Mouse (Mus musculus) megakaryocyte, adult 5-6 weeks (primary cell): Measurements from ENCODE around the gene Olfr652. TPM values are rescaled to one million over a fixed set of nuclear protein-coding genes. Genes with fewer than 3 reads are reported as not detected.

Experiments
- ATAC-seq: 2 replicates; pipeline ENCODE4 v1.8.0; 2016; ENCODE audit warnings: mild to moderate bottlenecking, inconsistent platforms; ENCODE audit not compliant: poor library complexity, severe bottlenecking
- total RNA-seq, 2 experiments: library from RNA; stranded (forward) in 1 of 2; stranded (reverse) in 1 of 2; fragments of 153-499, 151-499 nt in 1 of 2; fragments of 221-1000, 200-1000 nt in 1 of 2; gene quantifications; 2 replicates each; pipeline versions ENCODE4 v1.2.3 to v1.2.4; 2015 to 2017

Olfr652 gene
- total RNA-seq (2015) (not detected in 2 replicates), total RNA-seq (2017) (not detected in 2 replicates)

DNA sequence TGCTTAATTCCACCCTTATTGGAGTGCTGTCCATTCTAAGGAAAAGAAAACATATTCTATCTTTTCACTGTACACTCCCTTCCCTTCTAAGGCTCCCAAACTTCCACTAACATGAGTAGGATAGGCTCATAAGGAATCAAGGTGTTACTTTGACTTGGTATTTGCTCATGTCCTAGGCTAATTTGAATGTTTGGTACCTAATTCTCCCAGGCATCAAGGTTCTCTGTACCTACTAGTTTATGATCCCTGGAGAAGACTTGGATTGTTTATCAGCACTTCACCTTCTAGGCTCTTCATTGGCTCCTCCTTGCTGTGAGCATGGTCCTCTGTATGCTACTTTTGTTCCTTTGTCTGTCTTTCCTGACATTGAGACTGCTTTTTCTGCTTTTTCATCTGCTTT is at the start of gene Olfr652:
TSS of gene Olfr652 (plus strand) at position 301 of the 400 bp plus-strand sequence.
- no peak for ATAC-seq

DNA sequence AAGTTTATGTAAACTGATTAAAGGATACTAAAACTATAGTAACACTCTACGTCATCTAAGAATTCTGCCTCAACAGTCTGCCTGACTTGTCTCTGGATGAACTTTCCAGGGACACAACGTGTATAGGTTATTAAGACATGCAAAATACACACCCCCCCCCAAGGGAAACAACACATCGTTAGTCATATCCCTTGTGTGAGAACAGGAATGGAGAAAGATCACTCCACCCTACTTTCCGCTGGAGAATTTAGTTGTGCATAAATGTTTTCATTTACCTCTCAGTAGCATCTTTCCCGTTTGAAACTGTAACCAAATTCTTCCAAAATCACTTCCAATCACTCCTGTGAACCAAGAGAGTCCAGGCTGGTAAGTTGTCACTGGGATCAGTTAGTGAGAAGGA is 10.9 kb upstream of the Olfr652 start, which contains the start of gene Olfr651:
TSS of gene Olfr651 (plus strand) at position 301 of the 400 bp plus-strand sequence.
- no peak for ATAC-seq

DNA sequence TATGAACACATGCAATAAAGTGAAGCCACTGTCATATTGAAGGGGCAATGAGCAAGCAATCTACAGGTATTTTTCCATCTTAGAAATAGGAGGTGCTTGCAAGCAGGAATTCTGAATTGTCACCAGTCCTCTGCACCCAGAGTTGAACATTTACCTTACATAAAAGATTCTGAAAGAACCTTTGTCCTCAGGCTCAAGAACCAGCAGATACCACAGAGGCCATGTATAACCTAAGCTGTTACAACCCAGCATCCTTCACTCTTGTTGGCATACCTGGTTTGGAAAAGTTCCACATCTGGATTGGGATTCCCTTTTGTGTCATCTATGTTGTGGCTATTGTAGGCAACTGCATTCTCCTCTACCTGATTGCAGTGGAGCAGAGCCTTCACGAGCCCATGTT is 8.0 kb upstream of the Olfr652 start:
- no peak for ATAC-seq

DNA sequence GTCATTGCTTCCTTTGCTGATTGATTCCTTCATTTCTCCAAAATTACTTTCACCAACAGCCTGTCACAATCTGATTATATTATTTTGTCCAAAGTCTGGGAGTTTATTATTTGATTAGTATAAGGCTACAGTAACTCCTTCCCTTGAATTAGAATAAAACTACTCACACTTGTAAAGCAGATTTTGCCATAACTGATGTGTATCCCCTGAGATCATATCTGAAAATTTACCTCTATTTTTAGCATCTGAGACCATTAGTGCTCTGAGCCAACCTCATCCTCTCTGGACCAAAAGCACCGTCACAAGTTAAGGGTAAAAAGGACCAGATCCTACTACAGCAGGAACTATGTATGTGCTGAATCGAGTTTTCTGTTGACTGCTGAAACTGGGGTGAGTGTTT is 16.3 kb downstream of the Olfr652 start, which contains the start of gene Olfr653:
TSS of gene Olfr653 (plus strand) at position 301 of the 400 bp plus-strand sequence.
- no peak for ATAC-seq

DNA sequence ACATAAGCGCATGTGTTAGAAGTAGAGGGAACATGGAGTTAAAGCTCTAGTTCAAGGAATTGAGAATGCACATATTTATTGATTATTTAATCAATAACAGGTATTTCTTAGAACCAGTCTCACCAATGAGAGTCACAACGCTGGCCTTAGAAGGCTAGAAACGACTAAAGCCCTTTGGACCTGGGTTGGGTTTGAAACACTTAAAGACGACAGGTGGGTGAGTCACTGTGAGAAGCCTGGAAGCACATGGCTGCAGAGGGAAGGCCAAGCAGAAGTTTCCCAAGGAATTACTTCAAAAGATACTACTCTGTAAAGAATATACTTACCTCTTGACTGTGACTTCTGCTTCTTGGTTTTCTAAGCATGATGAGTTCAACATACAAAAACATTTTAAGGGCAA is 20.1 kb downstream of the Olfr652 start:
- ATAC-seq, result no peak

DNA sequence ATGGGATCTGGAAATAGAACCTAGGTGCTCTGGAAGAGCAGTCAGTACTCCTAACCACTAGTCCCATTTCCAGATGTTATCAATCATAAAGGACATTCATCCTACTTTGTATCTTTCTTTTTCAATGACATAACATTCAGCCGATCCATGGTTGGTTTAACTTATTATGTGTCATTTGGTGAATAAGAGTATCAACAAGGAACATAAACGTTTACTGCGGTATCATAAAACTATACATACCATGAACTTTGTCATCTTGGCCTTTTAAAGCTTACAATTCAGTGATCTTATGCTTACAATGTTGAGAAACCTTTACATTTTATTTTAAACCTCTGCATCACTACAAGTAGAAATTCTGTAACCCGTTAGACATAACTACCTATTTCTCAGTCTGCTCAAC is 20.7 kb downstream of the Olfr652 start:
- ATAC-seq, result no peak

DNA sequence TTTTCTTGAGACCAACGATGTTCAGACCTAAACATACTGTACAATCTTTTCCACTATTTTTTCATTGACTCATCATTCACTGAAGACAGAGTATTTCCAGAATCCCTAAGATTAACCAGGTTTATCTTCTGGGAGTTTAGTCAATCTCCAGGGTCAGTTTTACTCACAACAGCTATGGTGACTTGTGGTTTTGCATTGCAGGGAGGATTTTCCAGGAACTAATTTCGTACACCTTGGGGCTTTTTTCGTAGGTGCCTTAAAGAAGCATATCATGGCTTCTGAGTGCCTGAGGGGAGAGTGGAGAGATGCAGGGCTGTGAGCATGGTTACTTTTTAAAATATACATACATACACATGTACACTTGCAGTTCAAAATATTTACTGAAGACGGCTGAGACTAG is 26.0 kb downstream of the Olfr652 start, which contains the start of gene Olfr654:
TSS of gene Olfr654 (plus strand) at position 301 of the 400 bp plus-strand sequence.
- no peak for ATAC-seq

DNA sequence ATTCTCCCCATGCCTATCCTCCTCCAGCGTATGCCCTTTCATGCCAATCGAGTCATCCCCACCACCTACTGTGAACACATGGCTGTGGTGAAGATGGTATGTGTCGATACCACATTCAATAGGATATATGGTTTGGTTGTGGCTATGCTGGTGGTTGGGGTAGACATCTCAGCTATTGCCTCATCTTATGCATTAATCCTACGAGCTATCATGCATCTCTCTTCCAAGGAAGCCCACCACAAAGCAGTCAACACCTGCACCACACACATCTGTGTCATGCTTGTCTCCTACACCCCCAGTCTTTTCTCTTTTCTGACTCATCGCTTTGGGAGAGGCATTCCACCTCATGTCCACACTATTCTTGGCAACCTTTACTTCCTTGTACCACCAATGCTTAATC is 27.6 kb downstream of the Olfr652 start:
- no peak for ATAC-seq

DNA sequence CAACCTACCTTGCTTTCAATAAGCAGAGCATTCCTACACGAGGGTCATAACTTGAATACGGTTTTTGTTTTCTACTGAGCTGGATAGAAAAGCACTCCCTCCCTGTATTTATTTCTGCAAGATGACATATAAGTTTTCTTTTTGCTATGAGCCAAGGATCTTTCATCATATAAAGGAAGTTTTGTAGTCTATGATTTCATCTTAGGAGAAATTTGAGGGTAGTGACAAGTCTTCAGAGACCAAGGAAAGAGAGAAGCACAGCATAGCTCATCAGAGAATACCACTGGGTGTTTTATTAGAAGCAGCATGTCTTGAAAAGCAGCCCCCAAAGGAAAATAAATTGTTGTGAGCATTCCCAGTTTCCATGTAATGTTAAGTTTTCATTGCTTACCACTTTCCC is 41.0 kb downstream of the Olfr652 start, which contains the start of gene Olfr655:
TSS of gene Olfr655 (minus strand) at position 101 of the 400 bp plus-strand sequence.
- ATAC-seq, result no peak

DNA sequence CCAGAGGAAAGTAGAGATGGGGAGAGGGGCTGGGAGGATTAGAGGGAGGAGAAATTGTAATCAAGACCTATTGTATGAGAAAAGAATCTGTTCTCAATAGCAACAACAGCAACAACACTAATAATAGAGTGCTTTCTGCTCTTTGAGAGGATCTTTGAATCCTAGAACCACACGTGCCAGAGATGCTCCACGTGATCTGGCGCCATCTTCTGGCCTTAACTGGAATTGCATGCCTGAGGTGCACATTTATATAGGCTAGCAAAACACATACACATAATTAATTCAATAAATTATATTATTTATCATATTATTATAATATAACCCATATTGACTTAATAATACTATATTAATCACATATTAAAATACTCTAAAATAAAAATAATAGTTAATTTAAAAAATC is 42.5 kb downstream of the Olfr652 start:
- peak; percentile 93 for ATAC-seq

DNA sequence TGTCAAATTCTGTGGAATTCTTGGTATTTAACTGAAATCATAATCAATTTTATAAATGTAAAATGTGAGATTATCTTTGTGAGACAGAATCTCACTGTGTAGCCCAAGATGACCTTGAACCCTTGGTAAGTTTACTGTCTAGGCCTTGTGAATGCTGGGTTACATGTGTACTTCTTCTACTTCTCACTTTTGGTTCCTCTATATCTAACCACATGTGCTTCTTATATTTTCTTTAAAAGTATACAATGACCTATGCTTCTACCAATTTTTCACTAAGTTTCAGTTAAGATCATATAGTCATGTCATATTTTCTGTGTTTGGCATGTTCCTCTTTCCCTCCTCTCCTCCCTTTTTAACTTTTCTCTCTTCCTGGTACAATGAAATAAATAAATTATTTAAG is 44.0 kb downstream of the Olfr652 start:
- peak; percentile 72 for ATAC-seq

DNA sequence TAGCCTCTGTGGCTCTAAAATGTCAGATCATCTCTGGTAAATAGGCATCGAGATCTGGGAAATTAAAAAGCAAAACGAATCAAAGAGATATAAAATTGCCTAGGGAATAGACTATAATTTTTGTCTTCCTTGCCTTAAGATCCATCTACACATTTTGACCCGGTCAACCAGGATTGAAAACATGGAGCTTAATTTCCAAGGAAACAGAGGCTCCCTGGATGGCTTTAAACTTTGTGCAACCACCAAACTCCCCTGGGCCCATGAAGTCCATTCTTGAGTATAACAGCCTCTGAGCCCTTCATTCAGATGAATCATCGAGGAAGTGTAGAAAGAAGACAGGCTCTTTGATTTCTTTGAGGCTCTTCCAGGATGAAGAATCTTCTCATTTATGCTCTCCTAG is 53.0 kb downstream of the Olfr652 start, which contains the start of gene Olfr656:
TSS of gene Olfr656 (plus strand) at position 301 of the 400 bp plus-strand sequence.
- no peak for ATAC-seq

Other genes with a start within 250 kb of the Olfr652 start
- gene Trim12a, start 245.4 kb upstream of the Olfr652 start, total RNA-seq (2015), result 130 and 137 TPM in 2 replicates
- gene Trim12a, start 245.4 kb upstream of the Olfr652 start, total RNA-seq (2017), result 147 and 166 TPM in 2 replicates
- gene Trim34b, start 231.4 kb upstream of the Olfr652 start, total RNA-seq (2015), result not detected in 2 replicates
- 0.98 TPM in 1 of 2 replicates, not detected in the other for gene Trim34b, start 231.4 kb upstream of the Olfr652 start, total RNA-seq (2017)
- 32.5 and 36.4 TPM in 2 replicates for gene Trim12c, start 207.5 kb upstream of the Olfr652 start, total RNA-seq (2015)
- gene Trim12c, start 207.5 kb upstream of the Olfr652 start, total RNA-seq (2017), result 51.5 and 51.8 TPM in 2 replicates
- gene Trim30b, start 191.0 kb upstream of the Olfr652 start, total RNA-seq (2015), result 20.5 and 28.5 TPM in 2 replicates
- gene Trim30b, start 191.0 kb upstream of the Olfr652 start, total RNA-seq (2017), result 18.2 and 23.0 TPM in 2 replicates
- gene Trim30c, start 160.1 kb upstream of the Olfr652 start, total RNA-seq (2015), result 2.0 and 2.8 TPM in 2 replicates
- gene Trim30c, start 160.1 kb upstream of the Olfr652 start, total RNA-seq (2017), result 3.9 and 5.7 TPM in 2 replicates
- 113 and 121 TPM in 2 replicates for gene Trim30a, start 95.7 kb upstream of the Olfr652 start, total RNA-seq (2015)
- 82.3 and 86.1 TPM in 2 replicates for gene Trim30a, start 95.7 kb upstream of the Olfr652 start, total RNA-seq (2017)
- 43.3 and 43.8 TPM in 2 replicates for gene Trim30d, start 53.1 kb upstream of the Olfr652 start, total RNA-seq (2015)
- gene Trim30d, start 53.1 kb upstream of the Olfr652 start, total RNA-seq (2017), result 39.9 and 41.0 TPM in 2 replicates
- gene Olfr651, start 10.8 kb upstream of the Olfr652 start, total RNA-seq (2015), result not detected in 2 replicates
- gene Olfr651, start 10.8 kb upstream of the Olfr652 start, total RNA-seq (2017), result not detected in 2 replicates
- gene Olfr653, start 16.4 kb downstream of the Olfr652 start, total RNA-seq (2015), result not detected in 2 replicates
- not detected in 2 replicates for gene Olfr653, start 16.4 kb downstream of the Olfr652 start, total RNA-seq (2017)
- gene Olfr654, start 26.1 kb downstream of the Olfr652 start, total RNA-seq (2015), result not detected in 2 replicates
- gene Olfr654, start 26.1 kb downstream of the Olfr652 start, total RNA-seq (2017), result not detected in 2 replicates
- not detected in 2 replicates for gene Olfr655, start 40.9 kb downstream of the Olfr652 start, total RNA-seq (2015)
- gene Olfr655, start 40.9 kb downstream of the Olfr652 start, total RNA-seq (2017), result not detected in 2 replicates
- gene Olfr656, start 53.1 kb downstream of the Olfr652 start, total RNA-seq (2015), result not detected in 2 replicates
- gene Olfr656, start 53.1 kb downstream of the Olfr652 start, total RNA-seq (2017), result not detected in 2 replicates
- gene Olfr657, start 63.9 kb downstream of the Olfr652 start, total RNA-seq (2015), result not detected in 2 replicates
- gene Olfr657, start 63.9 kb downstream of the Olfr652 start, total RNA-seq (2017), result not detected in 2 replicates
- gene Olfr658, start 86.4 kb downstream of the Olfr652 start, total RNA-seq (2015), result not detected in 2 replicates
- not detected in 2 replicates for gene Olfr658, start 86.4 kb downstream of the Olfr652 start, total RNA-seq (2017)
- gene Olfr659, start 105.9 kb downstream of the Olfr652 start, total RNA-seq (2015), result not detected in 2 replicates
- not detected in 2 replicates for gene Olfr659, start 105.9 kb downstream of the Olfr652 start, total RNA-seq (2017)
- gene Olfr661, start 125.6 kb downstream of the Olfr652 start, total RNA-seq (2015), result not detected in 2 replicates
- not detected in 2 replicates for gene Olfr661, start 125.6 kb downstream of the Olfr652 start, total RNA-seq (2017)
- not detected in 2 replicates for gene Usp17le, start 216.6 kb downstream of the Olfr652 start, total RNA-seq (2015)
- not detected in 2 replicates for gene Usp17le, start 216.6 kb downstream of the Olfr652 start, total RNA-seq (2017)